Mouse (Mus musculus) embryo, embryonic 10 days (tissue): ENCODE data around the gene Gm3029.
"Not testable (repeated sequence)": the region's sequence is repeated elsewhere in the genome, so short reads cannot be mapped to it uniquely, and the experiment has no call there.

Source experiments
- DNase-seq: peaks from one replicate; pipeline ENCODE4 v3.0.0-alpha.2; 2015; ENCODE audit warnings: low spot score

Gm3029 gene

DNA sequence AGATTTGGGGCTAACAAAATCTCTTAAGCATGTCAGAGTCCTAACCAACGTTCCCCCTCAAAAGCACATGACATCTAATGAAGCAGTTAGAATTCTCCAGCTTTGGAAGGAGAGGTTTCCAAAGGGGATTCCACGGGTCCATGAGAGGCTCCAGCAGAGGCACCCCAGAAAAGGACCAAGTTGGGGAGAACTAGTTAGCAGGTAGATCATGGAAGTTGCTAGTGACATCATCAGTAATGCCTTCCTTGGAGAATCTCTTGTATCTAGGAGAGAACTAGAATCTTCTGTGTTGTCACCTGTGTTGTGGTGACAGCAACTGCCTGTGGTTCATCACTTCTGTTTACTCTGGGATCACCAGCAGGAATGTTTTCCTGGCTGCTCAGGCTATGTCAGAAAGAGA, at the start of gene Gm3029:
Gene Gm3029 (plus strand): TSS at position 301 of the 400 bp plus-strand sequence.
- not testable (repeated sequence) for DNase-seq

DNA sequence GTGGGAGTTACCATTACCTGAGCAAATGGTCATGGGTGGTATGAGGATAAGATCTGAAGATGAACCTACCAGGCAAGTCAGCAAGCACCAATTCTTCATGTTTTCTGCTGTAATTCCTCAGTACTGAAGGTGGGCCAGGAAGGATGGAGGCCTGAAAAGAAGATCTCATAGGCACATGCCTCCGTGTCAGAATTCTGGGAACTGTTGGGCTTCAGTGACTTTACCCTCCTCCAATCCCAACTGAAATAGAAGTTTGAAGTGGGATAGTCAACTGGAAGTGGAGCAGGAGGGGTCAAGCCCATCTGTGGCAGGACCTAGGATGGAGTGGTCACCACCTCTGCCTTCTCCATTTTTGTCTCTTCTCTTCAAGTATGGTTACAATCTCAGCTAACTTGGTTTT, 47.7 kb upstream of the Gm3029 start, which contains the start of gene Gm2916:
Gene Gm2916 (plus strand): TSS at position 301 of the 400 bp plus-strand sequence.
- DNase-seq, result not testable (repeated sequence)

DNA sequence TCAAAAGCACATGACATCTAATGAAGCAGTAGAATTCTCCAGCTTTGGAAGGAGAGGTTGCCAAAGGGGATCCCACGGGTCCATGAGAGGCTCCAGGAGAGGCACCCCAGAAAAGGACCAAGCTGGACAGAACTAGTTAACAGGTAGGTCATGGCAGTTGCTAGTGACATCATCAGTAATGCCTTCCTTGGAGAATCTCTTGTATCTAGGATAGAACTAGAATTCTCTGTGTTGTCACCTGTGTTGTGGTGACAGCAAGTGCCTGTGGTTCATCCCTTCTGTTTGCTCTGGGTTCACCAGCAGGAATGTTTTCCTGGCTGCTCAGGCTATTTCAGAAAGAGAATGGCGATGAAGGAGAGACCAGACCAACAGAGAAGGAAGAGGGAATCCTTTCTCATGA, 31.7 kb downstream of the Gm3029 start, which contains the start of gene Gm3095:
Gene Gm3095 (plus strand): TSS at position 301 of the 400 bp plus-strand sequence.
- DNase-seq, result not testable (repeated sequence)
